Comparison of ENCODE assay signal across 8 mouse cellular contexts in the genomic region with DNA sequence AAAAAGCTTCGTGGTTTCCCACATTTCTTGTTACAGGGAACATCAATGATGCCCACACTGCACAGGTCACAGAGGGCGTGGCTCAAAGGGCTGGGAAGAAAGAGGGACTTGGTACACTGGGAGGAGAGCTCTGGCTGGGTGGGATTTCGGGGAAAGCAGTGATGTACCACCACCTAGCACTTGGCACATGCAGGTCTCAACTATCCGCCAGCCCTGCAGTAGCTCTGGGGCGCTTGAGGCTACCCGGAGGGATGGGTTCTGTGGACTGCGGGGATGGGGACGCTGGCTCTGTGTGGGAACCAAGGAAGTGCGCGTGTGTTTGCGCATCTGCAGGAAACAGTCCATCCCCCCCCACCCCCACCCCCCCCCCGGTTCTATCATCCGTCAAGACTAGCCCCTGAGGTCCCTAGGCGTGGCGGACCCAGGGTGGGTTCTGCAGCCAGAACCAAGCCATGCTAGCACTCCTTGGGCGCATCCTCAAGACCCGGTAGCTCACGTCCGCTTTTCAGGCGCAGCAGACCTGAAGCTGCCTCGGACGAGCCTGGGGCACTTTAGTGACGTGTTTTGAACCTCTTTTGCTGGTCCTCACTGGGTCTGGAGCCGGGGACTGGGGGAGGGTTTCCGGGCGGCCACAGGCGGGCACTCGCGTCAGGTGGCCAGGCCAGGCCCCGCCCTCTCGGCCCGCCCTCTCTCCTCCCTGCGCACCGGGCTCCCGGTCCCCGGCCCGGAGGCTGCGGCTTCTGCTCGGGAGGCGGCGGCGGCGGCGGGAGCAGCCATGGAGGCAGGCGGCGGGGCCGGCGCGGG. TPM values are rescaled to one million over a fixed set of nuclear protein-coding genes. Genes with fewer than 3 reads are reported as not detected.
DNase-seq lines count a peak whose midpoint lies in the region; ATAC-seq and TF ChIP-seq lines count a peak whose summit lies in the region.

Ccdc136 (plus strand) TSS at position 400 of the 804 bp plus-strand sequence.

- H3K9me3 ChIP-seq in heart, embryonic 11.5 days (replicated peaks; ENCODE audit: control insufficient read depth, low read length), result no peaks in the 10 kb centered on the region
- no peaks in the 10 kb centered on the region for H3K9me3 ChIP-seq in kidney, embryonic 15.5 days (replicated peaks)

- peak within 1 kb of the TSS; percentile 86 for H3K4me2 ChIP-seq in heart, embryonic 11.5 days
- peak within 1 kb of the TSS; percentile 93 for H3K4me2 ChIP-seq in kidney, embryonic 15.5 days

- H3K27ac ChIP-seq in embryonic fibroblast, embryonic 13.5 days (ENCODE audit: insufficient read depth, low read length), result no peak within 1 kb of the TSS
- peak within 1 kb of the TSS; percentile 51; the same call in 1 of the 2 replicates for H3K27ac ChIP-seq in heart, embryonic 11.5 days (ENCODE audit: low read depth, low read length)
- H3K27ac ChIP-seq in kidney, embryonic 15.5 days, result peak within 1 kb of the TSS; percentile 75
- H3K27ac ChIP-seq in liver, adult 2 months (replicated peaks; ENCODE audit: insufficient read depth, low read depth, low read length), result no peak within 1 kb of the TSS

- H3K4me3 ChIP-seq in embryonic fibroblast, embryonic 13.5 days (ENCODE audit: insufficient read depth, low read length), result peak within 1 kb of the TSS; percentile 54
- H3K4me3 ChIP-seq in heart, embryonic 11.5 days (ENCODE audit: low read depth, low read length), result peak within 1 kb of the TSS; percentile 74
- H3K4me3 ChIP-seq in kidney, embryonic 15.5 days (replicated peaks), result peak within 1 kb of the TSS; percentile 82
- peak within 1 kb of the TSS; percentile 56 for H3K4me3 ChIP-seq in liver, adult 2 months (ENCODE audit: insufficient read depth, low read depth, low read length)

- H3K36me3 ChIP-seq in heart, embryonic 11.5 days (ENCODE audit: control insufficient read depth, insufficient read depth, low read length), result no peaks in the 10 kb centered on the region
- H3K36me3 ChIP-seq in kidney, embryonic 15.5 days, result peaks cover 10% of the 10 kb centered on the region; the same call in 1 of the 2 replicates
- no peaks in the 10 kb centered on the region for H3K36me3 ChIP-seq in liver, adult 2 months (ENCODE audit: control insufficient read depth, insufficient read depth, low read length)

- peak; percentile 85 for ATAC-seq in heart, embryonic 11.5 days (replicated peaks; ENCODE audit: insufficient number of reproducible peaks, low FRiP score, low TSS enrichment)
- ATAC-seq in kidney, embryonic 15.5 days (replicated peaks; ENCODE audit: low FRiP score), result peak; percentile 94

- no peak for TF ChIP-seq CTCF in embryonic fibroblast, embryonic 13.5 days (IDR thresholded peaks at IDR 0.05; ENCODE audit: borderline replicate concordance, insufficient read depth, low read length)
- TF ChIP-seq CTCF in liver, adult 2 months (IDR thresholded peaks at IDR 0.05; ENCODE audit: low read depth, low read length), result no peak

- TF ChIP-seq POLR2A in embryonic fibroblast, embryonic 13.5 days (IDR thresholded peaks at IDR 0.05; ENCODE audit: low read depth, low read length), result peak; percentile 80
- no peak for TF ChIP-seq POLR2A in liver, adult 2 months (IDR thresholded peaks at IDR 0.05; ENCODE audit: extremely low read depth, insufficient read depth, low read length)

- DNase-seq in CD4-positive helper T cell, adult 2 months (ENCODE audit: low read depth, low spot score), result peak; percentile 56
- peak; percentile 84 for DNase-seq in adrenal gland, postnatal 25 days
- peak; percentile 23 for DNase-seq in liver, adult 2 months (ENCODE audit: extremely low read depth, low read depth, low spot score)
- DNase-seq in naive thymus-derived CD4-positive, alpha-beta T cell, adult 2 months (ENCODE audit: low read depth), result peak; percentile 37
- peak; percentile 77 for DNase-seq in testis, postnatal 10 days (ENCODE audit: low spot score)

- H3K79me2 ChIP-seq in liver, adult 2 months (ENCODE audit: control insufficient read depth, insufficient read depth, low read length), result no peaks in the 10 kb centered on the region

- peak within 1 kb of the TSS; percentile 74 for H3K9ac ChIP-seq in heart, embryonic 11.5 days (ENCODE audit: low read depth, low read length)
- peak within 1 kb of the TSS; percentile 66 for H3K9ac ChIP-seq in kidney, embryonic 15.5 days
- H3K9ac ChIP-seq in liver, adult 2 months (ENCODE audit: low read depth, low read length), result peak within 1 kb of the TSS; percentile 40; the same call in 1 of the 2 replicates

- H3K27me3 ChIP-seq in heart, embryonic 11.5 days (ENCODE audit: control insufficient read depth, insufficient read depth, low read length), result peaks cover 8% of the 10 kb centered on the region; the same call in 1 of the 2 replicates
- peaks cover 31% of the 10 kb centered on the region for H3K27me3 ChIP-seq in kidney, embryonic 15.5 days
- peaks cover 10% of the 10 kb centered on the region; the same call in 1 of the 2 replicates for H3K27me3 ChIP-seq in liver, adult 2 months (ENCODE audit: control insufficient read depth, insufficient read depth, low read length)

- under 1% methylated on average over 37 of the region's 49 CpGs for WGBS in heart, embryonic 11.5 days (ENCODE audit: insufficient replicate concordance)
- WGBS in kidney, embryonic 15.5 days, result under 1% methylated on average over 45 of the region's 49 CpGs
- WGBS in liver, adult 2 months, result 1% methylated on average over 48 of the region's 49 CpGs

- H3K4me1 ChIP-seq in embryonic fibroblast, embryonic 13.5 days (ENCODE audit: control insufficient read depth, insufficient read depth, low read length), result no peaks in the 10 kb centered on the region
- peaks cover 12% of the 10 kb centered on the region for H3K4me1 ChIP-seq in heart, embryonic 11.5 days (ENCODE audit: control insufficient read depth, insufficient read depth, low read length)
- peaks cover 21% of the 10 kb centered on the region for H3K4me1 ChIP-seq in kidney, embryonic 15.5 days
- H3K4me1 ChIP-seq in liver, adult 2 months (ENCODE audit: control insufficient read depth, insufficient read depth, low read length), result peaks cover 6% of the 10 kb centered on the region

RNA-seq across cellular contexts. Expression of gene Ccdc136, which starts in this region (rescaled TPM):
- 3.6 and 4.7 TPM in 2 replicates for total RNA-seq in adrenal gland, postnatal 25 days (2021)
- 25.1 and 26.7 TPM in 2 replicates for polyA plus RNA-seq in embryonic fibroblast, embryonic 13.5 days (2011; ENCODE audit: insufficient read length, low read depth, missing spikeins)
- 27.0 and 30.2 TPM in 2 replicates for polyA plus RNA-seq in heart, embryonic 11.5 days (2014; fragmentation: Nextera tagmentation; extraction: Ambion mirVana)
- 22.5 and 22.6 TPM in 2 replicates for polyA plus RNA-seq in kidney, embryonic 15.5 days (2015; fragmentation: Nextera tagmentation; extraction: Ambion mirVana)
- under 0.01 and 0.09 TPM in 2 replicates for total RNA-seq in liver, adult 2 months (2014; rRNA removed)
- 0.11 and 0.34 TPM in 2 replicates for polyA plus RNA-seq in liver, adult 2 months (2012; rRNA removed)

Comparison
In these comparisons a context has a peak if more than half of its experiments do, and no peak if none do; other contexts are left out.
1. RNA of gene Ccdc136 (polyA plus RNA-seq): 27.0 to 30.2 TPM in heart, embryonic 11.5 days, 25.1 to 26.7 TPM in embryonic fibroblast, embryonic 13.5 days and 22.5 to 22.6 TPM in kidney, embryonic 15.5 days; 0.11 to 0.34 TPM in liver, adult 2 months; every median in the first group is over 10 times any median in the second.
2. Peak in DNase-seq, H3K4me3 ChIP-seq and H3K9ac ChIP-seq in liver, adult 2 months; RNA of the gene not detected or under 1 TPM.
3. DNase-seq: peak in every context shown above with its lines; median percentile 84 in adrenal gland, postnatal 25 days; 77 in testis, postnatal 10 days; 56 in CD4-positive helper T cell, adult 2 months; 37 in naive thymus-derived CD4-positive, alpha-beta T cell, adult 2 months; 23 in liver, adult 2 months.
4. H3K27ac ChIP-seq: peak in heart, embryonic 11.5 days (single experiment) and kidney, embryonic 15.5 days (single experiment); none in embryonic fibroblast, embryonic 13.5 days (single experiment) and liver, adult 2 months (single experiment).
5. Peak in every context shown above with its lines, with median percentiles within 50 percentile points of each other: H3K4me3 ChIP-seq and H3K9ac ChIP-seq.